Mouse (Mus musculus) c-Kit-positive CD71-positive TER-119-positive erythroid progenitor cells, embryonic 14.5 days (primary cell): ENCODE measurements around the gene Adamts10.

Source experiments
- DNase-seq: peaks from one replicate; pipeline ENCODE4 v3.0.0-alpha.2; 2013; ENCODE audit warnings: low spot score

The Adamts10 gene

GRCm38 (mm10) chr17:33523918-33524755 lies at the start of gene Adamts10:
Adamts10 (plus strand) TSS chr17:33524204.
- DNase-seq, result no peak

DNA sequence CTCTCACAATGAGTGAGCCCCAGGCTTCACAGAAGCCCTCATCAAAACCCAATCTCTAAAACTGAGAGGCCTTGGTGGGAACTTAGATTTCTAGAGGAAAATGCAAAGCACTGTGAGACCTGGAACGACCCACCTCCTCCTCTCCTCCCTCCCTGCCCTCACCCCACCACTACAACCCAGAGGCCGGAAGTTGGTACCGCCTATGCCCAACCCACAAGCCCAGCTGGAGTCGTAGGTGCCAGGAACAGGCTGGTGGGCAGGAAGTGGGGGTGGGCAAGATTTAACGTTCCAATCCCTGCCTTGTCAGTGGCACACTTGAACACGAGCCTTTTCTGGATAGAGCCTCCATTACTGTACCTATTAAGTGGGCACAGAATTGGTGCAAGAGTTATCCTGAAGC lies 40.0 kb upstream of the Adamts10 start:
- no peak for DNase-seq

DNA sequence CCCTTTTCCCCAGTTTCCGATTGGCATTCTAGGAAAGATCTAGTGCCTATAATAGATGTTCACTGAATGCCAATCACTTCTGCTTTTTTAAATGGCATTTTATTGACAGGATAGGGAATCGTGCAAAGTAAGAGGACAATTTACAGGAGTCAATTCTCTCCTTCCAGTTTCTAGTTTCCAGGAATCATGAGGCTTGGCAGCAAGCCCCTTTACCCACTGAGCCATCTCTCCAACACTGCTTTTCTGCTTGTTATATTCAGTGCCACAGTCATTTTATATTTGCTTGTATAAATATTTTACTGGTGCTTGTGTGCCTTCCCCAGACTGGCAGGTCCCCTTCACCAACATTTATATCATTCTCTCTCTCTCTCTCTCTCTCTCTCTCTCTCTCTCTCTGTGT lies 36.8 kb upstream of the Adamts10 start:
- DNase-seq, result no peak

DNA sequence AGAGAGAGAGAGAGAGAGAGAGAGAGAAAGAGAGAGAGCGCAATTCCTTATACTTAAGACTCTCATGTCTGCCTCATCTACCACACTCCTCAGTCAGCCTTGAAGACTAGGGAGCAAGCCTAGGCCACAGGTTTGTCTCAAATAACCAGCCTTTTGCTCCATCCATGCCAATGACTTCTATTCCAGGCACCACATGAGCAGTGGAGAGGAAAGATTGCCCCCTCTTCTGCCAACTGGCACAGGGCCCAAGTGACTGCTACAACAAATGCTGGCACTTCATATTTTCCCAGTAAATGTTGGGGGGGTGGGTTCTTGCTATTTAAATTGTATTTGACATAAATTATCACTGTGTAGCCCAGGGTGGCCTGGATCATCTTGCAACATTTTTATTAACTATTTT lies 36.4 kb upstream of the Adamts10 start:
- no peak for DNase-seq

GRCm38 (mm10) chr17:33491371-33491770 lies 32.6 kb upstream of the Adamts10 start:
- DNase-seq, result no peak

DNA sequence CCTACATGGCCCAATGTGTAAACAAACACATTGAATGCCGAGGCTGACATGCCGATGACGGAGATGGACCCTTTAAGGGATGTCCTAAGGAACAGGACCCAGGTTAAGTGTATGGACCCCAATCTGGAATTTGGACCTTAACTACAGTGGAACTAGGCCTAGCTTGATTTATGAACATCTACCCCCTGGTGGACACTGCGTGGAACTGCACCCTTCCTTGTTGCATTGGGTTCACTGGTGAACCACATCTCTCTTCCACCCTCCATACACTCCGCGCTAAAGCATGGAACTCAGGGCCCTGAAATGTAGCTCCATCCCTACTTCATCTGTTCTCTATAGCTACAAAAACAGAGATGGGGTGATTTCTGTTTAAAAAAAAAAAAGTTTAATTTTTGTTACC lies 30.9 kb upstream of the Adamts10 start:
- peak; percentile 50 for DNase-seq

GRCm38 (mm10) chr17:33494586-33494985 lies 29.4 kb upstream of the Adamts10 start:
- DNase-seq, result no peak

GRCm38 (mm10) chr17:33498918-33499317 lies 25.1 kb upstream of the Adamts10 start:
- peak; percentile 67 for DNase-seq

DNA sequence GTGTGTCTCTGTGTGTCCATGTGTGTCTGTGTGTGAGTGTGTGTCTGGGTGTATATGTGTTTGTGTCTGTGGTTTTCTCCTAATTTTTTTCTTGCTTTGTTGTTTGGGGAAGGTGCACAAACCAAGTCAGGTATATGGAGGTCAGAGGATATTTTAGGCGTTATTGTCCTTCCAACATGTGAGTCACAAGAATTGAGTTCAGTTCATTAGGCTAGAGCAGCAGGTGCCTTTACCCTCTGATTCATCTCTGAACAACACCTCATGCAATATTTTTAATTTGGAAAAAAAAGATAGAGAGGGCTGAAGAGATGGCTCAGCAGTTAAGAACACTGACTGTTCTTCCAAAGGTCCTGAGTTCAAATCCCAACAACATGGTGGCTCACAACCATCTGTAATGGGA lies 15.6 kb upstream of the Adamts10 start:
- DNase-seq, result no peak

GRCm38 (mm10) chr17:33510172-33510571 lies 13.8 kb upstream of the Adamts10 start:
- DNase-seq, result no peak

GRCm38 (mm10) chr17:33512441-33513415 lies 11.3 kb upstream of the Adamts10 start:
- no peak for DNase-seq

- no peak for DNase-seq
These were observed 10.1 kb upstream of the Adamts10 start for GRCm38 (mm10) chr17:33513874-33514273.

DNA sequence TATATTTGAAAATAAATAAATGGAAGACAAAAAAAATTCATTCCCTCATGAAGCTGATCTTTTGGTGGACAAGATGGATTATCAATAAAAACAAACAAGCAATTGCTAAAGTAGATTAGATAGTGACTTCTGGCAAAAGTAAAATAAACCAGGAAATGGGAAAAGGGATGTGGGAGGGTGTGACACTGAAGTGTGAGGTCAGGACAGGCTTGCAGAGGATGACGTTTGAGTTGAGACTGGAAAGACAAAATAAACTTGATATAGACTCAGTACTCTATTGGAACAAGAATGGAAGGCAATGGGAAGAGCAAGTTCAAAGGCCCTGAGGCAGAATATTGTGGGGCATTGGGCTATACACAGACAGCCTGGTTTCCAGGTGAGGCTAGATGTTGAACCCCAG lies 3.6 kb upstream of the Adamts10 start:
- no peak for DNase-seq

GRCm38 (mm10) chr17:33523431-33523917 lies 530 bp upstream of the Adamts10 start:
- DNase-seq, result no peak

- no peak for DNase-seq
These were observed 886 bp downstream of the Adamts10 start for GRCm38 (mm10) chr17:33524806-33525373.

DNA sequence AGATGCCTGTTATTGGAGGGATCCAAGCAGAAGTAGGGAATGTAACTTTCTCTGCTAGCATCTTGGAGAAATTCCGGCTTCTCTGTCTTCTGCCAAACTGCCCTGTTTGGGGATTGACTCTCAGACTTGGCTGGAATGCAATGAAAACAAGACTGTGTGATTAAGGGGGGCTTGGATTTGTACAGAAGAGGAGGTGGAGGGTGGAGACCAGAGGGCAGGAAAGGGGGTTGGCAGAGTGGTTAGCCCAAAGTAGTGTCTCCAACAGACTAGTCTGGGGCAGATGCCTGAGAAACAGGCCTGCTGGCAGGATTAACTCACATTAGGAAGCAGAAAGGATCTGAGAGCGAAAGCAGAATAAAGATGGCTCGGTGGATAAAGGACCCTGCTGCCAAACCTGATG lies 2.5 kb downstream of the Adamts10 start:
- no peak for DNase-seq

- DNase-seq, result peak; percentile 31
These were observed 15.2 kb downstream of the Adamts10 start for GRCm38 (mm10) chr17:33539106-33539675.

GRCm38 (mm10) chr17:33539878-33540277 lies 15.9 kb downstream of the Adamts10 start:
- DNase-seq, result no peak

- DNase-seq, result no peak
These were observed 25.2 kb downstream of the Adamts10 start for GRCm38 (mm10) chr17:33549212-33549611.

- no peak for DNase-seq
These were observed 26.4 kb downstream of the Adamts10 start for GRCm38 (mm10) chr17:33550388-33550787.

DNA sequence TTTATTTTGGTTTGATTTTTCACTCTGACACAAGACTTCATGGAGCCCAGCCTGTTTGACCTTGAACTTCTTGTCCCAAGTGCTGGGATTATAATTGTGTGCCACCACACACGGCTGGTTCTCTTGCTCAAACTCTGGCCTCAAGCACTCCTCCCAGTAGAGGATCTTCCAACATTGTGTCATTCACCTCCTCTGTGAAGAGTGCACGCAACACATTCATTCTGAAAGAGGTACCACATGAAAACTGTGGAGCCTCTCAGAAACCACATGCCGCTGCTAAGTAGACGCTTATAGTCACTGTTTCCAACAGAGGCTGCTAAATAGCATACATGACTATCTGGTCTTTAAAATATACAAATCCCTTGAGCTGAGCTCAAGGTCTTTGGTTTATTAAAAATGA lies 28.1 kb downstream of the Adamts10 start:
- DNase-seq, result no peak

GRCm38 (mm10) chr17:33552964-33553363 lies 29.0 kb downstream of the Adamts10 start:
- DNase-seq, result peak; percentile 37
